Mouse (Mus musculus) MEL (cell line): Measurements from ENCODE around the gene Sash1. TPM values are rescaled to one million over a fixed set of nuclear protein-coding genes. Genes with fewer than 3 reads are reported as not detected.

Experiments
- DNase-seq: peaks from one replicate; pipeline ENCODE4 v3.0.0; 2011; ENCODE audit warnings: low read depth, low spot score
- H3K27ac ChIP-seq: 2 replicates; pipeline ENCODE4 v1.5.1; 2012; ENCODE audit warnings: low read depth, mild to moderate bottlenecking, control low read depth, low read length, moderate library complexity; ENCODE audit not compliant: control insufficient read depth
- H3K27me3 ChIP-seq, 2 experiments: fragments of 150-350 bp in 1 of 2; sonication (generic) in 1 of 2; 2 replicates each; pipeline ENCODE4 v1.6.1; 2012; ENCODE audit warnings: low read length in 2 of 2, mild to moderate bottlenecking in 2 of 2, improper control_type of control experiment in 1 of 2, moderate library complexity in 1 of 2; ENCODE audit not compliant: insufficient read depth in 2 of 2, control insufficient read depth in 1 of 2
- H3K36me3 ChIP-seq, 2 experiments: 2 replicates each; pipeline ENCODE4 v1.6.1; 2012 to 2014; ENCODE audit warnings: low read length in 2 of 2, improper control_type of control experiment in 1 of 2, inconsistent platforms in 1 of 2, mild to moderate bottlenecking in 1 of 2; ENCODE audit not compliant: insufficient read depth in 2 of 2, control insufficient read depth in 1 of 2
- H3K4me1 ChIP-seq, 2 experiments: fragments of 150-350 bp in 1 of 2; sonication (generic) in 1 of 2; 2 replicates each; pipeline ENCODE4 v1.6.1; 2012; ENCODE audit warnings: low read length in 2 of 2, improper control_type of control experiment in 1 of 2, mild to moderate bottlenecking in 1 of 2; ENCODE audit not compliant: insufficient read depth in 2 of 2, control insufficient read depth in 1 of 2
- H3K4me3 ChIP-seq, 2 experiments: fragments of 150-350 bp in 1 of 2; sonication (generic) in 1 of 2; 2 replicates each; pipeline ENCODE4 v1.5.1; 2012; ENCODE audit warnings: low read depth in 2 of 2, low read length in 2 of 2, mild to moderate bottlenecking in 2 of 2, moderate library complexity in 2 of 2, control low read depth in 1 of 2, improper control_type of control experiment in 1 of 2; ENCODE audit not compliant: control insufficient read depth in 1 of 2, insufficient read depth in 1 of 2
- H3K79me2 ChIP-seq: 2 replicates; pipeline ENCODE4 v1.6.1; 2012; ENCODE audit warnings: mild to moderate bottlenecking, low read length, moderate library complexity; ENCODE audit not compliant: control insufficient read depth, poor library complexity, insufficient read depth
- H3K9ac ChIP-seq: 2 replicates; pipeline ENCODE4 v1.6.1; 2012; ENCODE audit warnings: low read depth, mild to moderate bottlenecking, control low read depth, low read length, moderate library complexity; ENCODE audit not compliant: control insufficient read depth, poor library complexity, severe bottlenecking
- H3K9me3 ChIP-seq: fragments of 150-350 bp; sonication (generic); replicated peaks from 2 replicates; pipeline ENCODE4 v1.6.1; 2012; ENCODE audit warnings: mild to moderate bottlenecking, low read length, improper control_type of control experiment, moderate library complexity; ENCODE audit not compliant: insufficient read depth
- CHD1 ChIP-seq: IDR thresholded peaks from 2 replicates; pipeline ENCODE4 v1.6.1; 2012; ENCODE audit warnings: low read depth, mild to moderate bottlenecking, inconsistent platforms, low read length, improper control_type of control experiment
- CHD2 ChIP-seq: IDR thresholded peaks from 2 replicates; pipeline ENCODE4 v1.6.1; 2011; ENCODE audit warnings: low read length, improper control_type of control experiment
- E2F4 ChIP-seq: IDR thresholded peaks from 2 replicates; pipeline ENCODE4 v1.6.1; 2011; ENCODE audit warnings: low read depth, low read length, improper control_type of control experiment, borderline replicate concordance
- ELF1 ChIP-seq: IDR thresholded peaks from 2 replicates; pipeline ENCODE4 v1.6.1; 2014; ENCODE audit warnings: low read depth, mild to moderate bottlenecking, inconsistent platforms, low read length, improper control_type of control experiment, moderate library complexity
- EP300 ChIP-seq, 2 experiments: IDR thresholded peaks; 2 replicates each; pipeline ENCODE4 v1.6.1; 2011; ENCODE audit warnings: improper control_type of control experiment in 2 of 2, low read length in 2 of 2, low read depth in 1 of 2, mild to moderate bottlenecking in 1 of 2
- ETS1 ChIP-seq: IDR thresholded peaks from 2 replicates; pipeline ENCODE4 v1.6.1; 2012; ENCODE audit warnings: low read depth, mild to moderate bottlenecking, inconsistent platforms, low read length, improper control_type of control experiment, moderate library complexity
- HCFC1 ChIP-seq: IDR thresholded peaks from 2 replicates; pipeline ENCODE4 v1.6.1; 2012; ENCODE audit warnings: low read depth, mild to moderate bottlenecking, inconsistent platforms, low read length, improper control_type of control experiment, moderate library complexity
- KAT2A ChIP-seq: conservative IDR thresholded peaks from 2 replicates; pipeline ENCODE4 v1.6.1; 2012; ENCODE audit warnings: low read depth, low read length, improper control_type of control experiment, inconsistent platforms
- MAFK ChIP-seq: IDR thresholded peaks from 2 replicates; pipeline ENCODE4 v1.6.1; 2011; ENCODE audit warnings: low read depth, mild to moderate bottlenecking, low read length, improper control_type of control experiment, borderline replicate concordance
- MAX ChIP-seq: IDR thresholded peaks from 2 replicates; pipeline ENCODE4 v1.6.1; 2011; ENCODE audit warnings: low read length, improper control_type of control experiment
- MAZ ChIP-seq: IDR thresholded peaks from 2 replicates; pipeline ENCODE4 v1.6.1; 2012; ENCODE audit warnings: low read depth, mild to moderate bottlenecking, inconsistent platforms, low read length, improper control_type of control experiment
- MXI1 ChIP-seq: IDR thresholded peaks from 2 replicates; pipeline ENCODE4 v1.6.1; 2011; ENCODE audit warnings: mild to moderate bottlenecking, low read depth, low read length, improper control_type of control experiment
- MYB ChIP-seq: IDR thresholded peaks from 2 replicates; pipeline ENCODE4 v1.6.1; 2011; ENCODE audit warnings: mild to moderate bottlenecking, low read depth, low read length, improper control_type of control experiment
- MYC ChIP-seq: IDR thresholded peaks from 2 replicates; pipeline ENCODE4 v1.6.1; 2011; ENCODE audit warnings: low read depth, mild to moderate bottlenecking, low read length, improper control_type of control experiment, moderate library complexity
- NRF1 ChIP-seq: IDR thresholded peaks from 2 replicates; pipeline ENCODE4 v1.6.1; 2014; ENCODE audit warnings: low read depth, mild to moderate bottlenecking, inconsistent platforms, low read length, improper control_type of control experiment, moderate library complexity; ENCODE audit not compliant: poor library complexity, insufficient read depth, severe bottlenecking
- POLR2A ChIP-seq, 2 experiments: IDR thresholded peaks; 2 replicates each; pipeline ENCODE4 v1.6.1; 2011 to 2012; ENCODE audit warnings: low read length in 2 of 2, mild to moderate bottlenecking in 2 of 2, control low read depth in 1 of 2, improper control_type of control experiment in 1 of 2, low read depth in 1 of 2, moderate library complexity in 1 of 2; ENCODE audit not compliant: control insufficient read depth in 1 of 2, insufficient read depth in 1 of 2, poor library complexity in 1 of 2
- POLR2AphosphoS2 ChIP-seq: IDR thresholded peaks from 2 replicates; pipeline ENCODE4 v1.6.1; 2011; ENCODE audit warnings: low read length, improper control_type of control experiment
- POLR2AphosphoS5 ChIP-seq: IDR thresholded peaks from 2 replicates; pipeline ENCODE4 v1.6.1; 2012; ENCODE audit warnings: low read depth, borderline replicate concordance, mild to moderate bottlenecking, inconsistent platforms, low read length, moderate library complexity, mixed read lengths
- RAD21 ChIP-seq: IDR thresholded peaks from 2 replicates; pipeline ENCODE4 v1.6.1; 2011; ENCODE audit warnings: mild to moderate bottlenecking, low read depth, low read length, improper control_type of control experiment
- RCOR1 ChIP-seq: IDR thresholded peaks from 2 replicates; pipeline ENCODE4 v1.6.1; 2012; ENCODE audit warnings: low read depth, mild to moderate bottlenecking, inconsistent platforms, low read length, improper control_type of control experiment
- SIN3A ChIP-seq: IDR thresholded peaks from 2 replicates; pipeline ENCODE4 v1.6.1; 2012; ENCODE audit warnings: low read length, improper control_type of control experiment, inconsistent platforms
- SMC3 ChIP-seq: IDR thresholded peaks from 2 replicates; pipeline ENCODE4 v1.6.1; 2011; ENCODE audit warnings: low read depth, low read length, improper control_type of control experiment
- TAL1 ChIP-seq: IDR thresholded peaks from 2 replicates; pipeline ENCODE4 v1.6.1; 2012; ENCODE audit warnings: mild to moderate bottlenecking, inconsistent platforms, low read length, moderate library complexity, mixed read lengths
- TBP ChIP-seq: IDR thresholded peaks from 2 replicates; pipeline ENCODE4 v1.8.0; 2011; ENCODE audit warnings: low read depth, low read length, improper control_type of control experiment
- USF2 ChIP-seq, 2 experiments: IDR thresholded peaks; 2 replicates each; pipeline ENCODE4 v1.6.1; 2011 to 2012; ENCODE audit warnings: improper control_type of control experiment in 2 of 2, low read length in 2 of 2, borderline replicate concordance in 1 of 2, inconsistent platforms in 1 of 2, low read depth in 1 of 2, mild to moderate bottlenecking in 1 of 2; ENCODE audit not compliant: insufficient read depth in 1 of 2
- ZC3H11A ChIP-seq: IDR thresholded peaks from 2 replicates; pipeline ENCODE4 v1.6.1; 2012; ENCODE audit warnings: low read depth, mild to moderate bottlenecking, inconsistent platforms, low read length, improper control_type of control experiment
- ZKSCAN1 ChIP-seq: IDR thresholded peaks from 2 replicates; pipeline ENCODE4 v1.6.1; 2012; ENCODE audit warnings: low read depth, mild to moderate bottlenecking, inconsistent platforms, low read length, improper control_type of control experiment, moderate library complexity
- ZMIZ1 ChIP-seq: IDR thresholded peaks from 2 replicates; pipeline ENCODE4 v1.6.1; 2012; ENCODE audit warnings: low read depth, mild to moderate bottlenecking, inconsistent platforms, low read length, improper control_type of control experiment, moderate library complexity
- ZNF384 ChIP-seq: IDR thresholded peaks from 2 replicates; pipeline ENCODE4 v1.6.1; 2012; ENCODE audit warnings: low read depth, mild to moderate bottlenecking, inconsistent platforms, low read length, improper control_type of control experiment
- polyA plus RNA-seq, 2 experiments: library from polyadenylated mRNA; stranded (reverse) in 1 of 2; unstranded in 1 of 2; fragments of >175 nt in 1 of 2; fragments of >200 nt in 1 of 2; gene quantifications; 2 replicates each; pipeline versions ENCODE4 v1.2.1 to v1.2.4; 2012; ENCODE audit warnings: low replicate concordance in 2 of 2, low read depth in 1 of 2; ENCODE audit not compliant: insufficient read length in 2 of 2, insufficient read depth in 1 of 2, missing spikeins in 1 of 2
- total RNA-seq: library from RNA; depleted of rRNA; stranded (reverse); fragments of 300-350 nt; gene quantifications from 2 replicates; pipeline ENCODE4 v1.2.3, GENCODE M21; 2012

Gene Sash1
- total and polyA plus RNA-seq, 3 experiments, result not detected

- Histone ChIP-seq H3K9ac (no peak overlapping the region), H3K27ac (no peak overlapping the region), H3K9me3 (no peaks in the 10 kb centered on the region), H3K79me2 (no peaks in the 10 kb centered on the region), H3K27me3 (no peaks in the 10 kb centered on the region), H3K4me3 (no peak overlapping the region), H3K4me1 (no peaks in the 10 kb centered on the region)
- no peak for TF ChIP-seq MYB
- no peak for TF ChIP-seq CHD1
- TF ChIP-seq RAD21, result no peak
- TF ChIP-seq SIN3A, result no peak
- TF ChIP-seq CHD2, result no peak
- TF ChIP-seq KAT2A, result no peak
- no peak for TF ChIP-seq POLR2AphosphoS5
- TF ChIP-seq EP300 (IDR thresholded peaks at IDR 0.05; ENCODE audit: low read depth in 1 of 2, low read length in 2 of 2), result no peak
- no peak for TF ChIP-seq E2F4
- no peak for TF ChIP-seq POLR2AphosphoS2
- TF ChIP-seq ZKSCAN1, result no peak
- TF ChIP-seq ZNF384, result no peak
- TF ChIP-seq MYC, result no peak
- TF ChIP-seq ELF1, result no peak
- no peak for TF ChIP-seq ETS1
- TF ChIP-seq MXI1, result no peak
- TF ChIP-seq TAL1, result no peak
- no peak for TF ChIP-seq USF2 (IDR thresholded peaks at IDR 0.05; ENCODE audit: borderline replicate concordance in 1 of 2, insufficient read depth in 1 of 2, low read depth in 1 of 2, low read length in 2 of 2)
- no peak for TF ChIP-seq SMC3
- no peak for TF ChIP-seq MAX
- TF ChIP-seq, all 39 proteins: peak for 0
- no peaks in the 10 kb centered on the region for H3K36me3 ChIP-seq
- no peak for DNase-seq
These were observed 84.0 kb downstream of the Sash1 start for GRCm38 (mm10) chr10:8801719-8802347.

- Histone ChIP-seq H3K36me3 (no peaks in the 10 kb centered on the region), H3K9ac (no peak overlapping the region), H3K4me1 (no peaks in the 10 kb centered on the region)
- no peak for DNase-seq
- TF ChIP-seq MAX (no peak), EP300 (IDR thresholded peaks at IDR 0.05; ENCODE audit: low read depth in 1 of 2, low read length in 2 of 2) (no peak), SIN3A (no peak), TAL1 (no peak), MYB (no peak), ETS1 (no peak), POLR2A (IDR thresholded peaks at IDR 0.05; ENCODE audit: control insufficient read depth in 1 of 2, insufficient read depth in 1 of 2, low read depth in 1 of 2, low read length in 2 of 2, poor library complexity in 1 of 2) (no peak), MAZ (no peak), NRF1 (no peak), MAFK (no peak), ZMIZ1 (no peak), ZNF384 (no peak), HCFC1 (no peak), ZC3H11A (no peak), ELF1 (no peak), POLR2AphosphoS2 (no peak), TBP (no peak), RCOR1 (no peak)
- TF ChIP-seq, all 39 proteins: peak for 0
- Histone ChIP-seq H3K27me3 (no peaks in the 10 kb centered on the region), H3K27ac (no peak overlapping the region), H3K4me3 (no peak overlapping the region), H3K79me2 (no peaks in the 10 kb centered on the region), H3K9me3 (no peaks in the 10 kb centered on the region)
These were observed 84.7 kb downstream of the Sash1 start for GRCm38 (mm10) chr10:8801139-8801613.
